Mouse (Mus musculus): ENCODE measurements around the gene Pcyox1. TPM values are rescaled to one million over a fixed set of nuclear protein-coding genes. Genes with fewer than 3 reads are reported as not detected.

Gene Pcyox1
- polyA plus RNA-seq (2014; fragmentation: Illumina TruSeq; extraction: RNeasy Lipid Tissue Mini Kit (QIAGEN cat#74804); ENCODE audit: insufficient read depth, low read depth, low replicate concordance), result 23.8 TPM

GRCm38 (mm10) chr6:86396581-86397256 lies at the start of gene Pcyox1:
Gene Pcyox1 (minus strand): TSS chr6:86397154.

DNA sequence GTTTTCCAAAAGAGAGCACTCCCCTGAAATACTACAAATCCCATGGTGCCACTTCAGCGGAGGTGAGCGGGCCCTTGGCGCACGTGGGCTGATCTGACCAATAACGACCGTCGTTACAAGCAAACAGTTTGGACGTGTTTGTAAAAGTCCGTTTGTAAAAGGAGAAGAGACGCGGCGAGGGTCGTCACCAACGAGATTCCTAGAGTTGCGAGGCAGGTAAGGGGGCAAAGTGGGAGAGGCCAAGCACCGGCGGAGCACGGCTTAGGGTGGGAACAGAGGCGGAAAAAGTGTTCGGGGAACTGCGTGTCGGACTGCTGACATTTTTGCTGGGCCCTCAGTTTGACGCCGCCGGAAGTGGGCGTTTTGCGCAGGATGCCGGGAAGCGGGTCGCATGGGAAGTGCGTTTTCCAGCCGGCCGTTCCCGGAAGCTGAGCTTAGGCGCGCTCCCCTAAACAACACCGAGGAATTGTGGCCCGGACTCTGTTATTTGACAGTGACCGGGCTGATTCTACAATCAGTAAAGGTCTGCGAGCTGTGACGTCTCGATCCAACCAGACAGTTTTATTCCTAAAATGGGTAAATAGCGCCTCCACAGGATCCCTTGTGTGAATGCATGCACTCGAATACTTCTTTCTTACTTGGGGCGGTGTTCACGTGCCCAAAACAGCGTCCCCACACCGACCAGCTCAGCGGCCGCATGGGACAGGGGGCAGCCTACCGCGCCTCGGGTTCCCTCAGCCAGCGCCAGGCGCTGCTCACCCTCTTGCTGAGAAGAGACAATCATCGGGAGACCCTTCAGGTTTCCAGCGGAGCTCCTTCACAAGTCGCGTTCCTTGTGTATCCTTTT lies 41.5 kb upstream of the Pcyox1 start, which contains the start of gene C87436:
TSS of gene C87436 (plus strand) at position 103 of the 847 bp plus-strand sequence.

DNA sequence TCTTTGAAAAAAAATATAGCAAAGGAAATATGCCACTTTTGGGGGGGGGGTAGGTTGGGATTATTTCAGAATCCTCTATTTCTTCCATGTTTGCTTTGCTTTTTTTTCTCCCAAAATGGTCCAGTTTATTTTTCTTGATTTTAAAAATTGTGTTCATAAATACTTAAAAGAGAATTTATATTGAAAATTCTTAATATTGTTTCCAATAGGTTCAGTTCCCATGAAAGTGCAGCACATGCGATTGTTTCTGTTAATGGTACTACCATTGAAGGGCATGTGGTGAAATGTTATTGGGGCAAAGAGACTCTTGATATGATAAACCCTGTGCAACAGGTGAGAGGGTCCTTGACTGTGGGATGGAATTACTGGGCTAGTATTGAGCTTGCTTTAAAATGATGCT lies 29.4 kb upstream of the Pcyox1 start, which contains the start of gene Gm44790:
TSS of gene Gm44790 (plus strand) at position 301 of the 400 bp plus-strand sequence.

DNA sequence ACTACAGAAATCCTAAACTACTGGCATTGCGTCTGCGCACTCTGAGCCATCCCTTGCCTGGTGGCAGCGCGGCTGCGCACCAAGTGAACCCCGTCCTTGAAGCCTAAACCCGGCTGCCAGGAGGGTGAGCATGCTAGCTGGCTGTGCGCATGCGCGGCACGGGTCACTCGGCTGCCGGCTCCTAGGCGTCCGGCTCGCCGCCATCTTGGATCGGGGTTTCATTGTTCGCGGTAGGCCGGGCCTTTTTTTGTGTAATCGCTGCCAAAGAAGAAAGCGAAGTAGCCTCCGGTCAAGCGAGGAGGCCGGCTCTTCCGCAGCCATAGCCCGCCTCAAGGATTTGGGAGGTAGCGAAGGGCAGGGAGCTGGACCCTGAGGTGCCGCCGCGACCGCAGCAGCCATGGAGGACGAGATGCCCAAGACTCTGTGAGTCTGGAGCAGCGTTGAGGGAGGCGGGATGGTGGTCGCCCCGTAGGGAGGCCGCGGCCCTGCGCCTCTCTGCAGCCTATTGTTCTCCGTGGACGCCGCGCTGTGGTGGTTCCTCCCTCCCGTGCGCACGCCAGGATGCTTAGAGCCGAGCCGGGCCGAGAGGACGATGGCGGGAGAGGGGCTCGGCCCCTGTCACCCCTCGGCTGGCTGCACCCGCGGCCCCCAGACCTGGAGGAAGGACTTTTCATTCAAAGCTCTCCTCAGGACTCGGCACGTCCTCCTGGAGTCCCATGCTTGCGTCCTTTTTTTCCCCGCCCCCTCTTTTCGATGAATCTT lies 7.3 kb upstream of the Pcyox1 start, which contains the start of gene Tia1:
TSS of gene Tia1 (plus strand) at position 120 of the 762 bp plus-strand sequence.

DNA sequence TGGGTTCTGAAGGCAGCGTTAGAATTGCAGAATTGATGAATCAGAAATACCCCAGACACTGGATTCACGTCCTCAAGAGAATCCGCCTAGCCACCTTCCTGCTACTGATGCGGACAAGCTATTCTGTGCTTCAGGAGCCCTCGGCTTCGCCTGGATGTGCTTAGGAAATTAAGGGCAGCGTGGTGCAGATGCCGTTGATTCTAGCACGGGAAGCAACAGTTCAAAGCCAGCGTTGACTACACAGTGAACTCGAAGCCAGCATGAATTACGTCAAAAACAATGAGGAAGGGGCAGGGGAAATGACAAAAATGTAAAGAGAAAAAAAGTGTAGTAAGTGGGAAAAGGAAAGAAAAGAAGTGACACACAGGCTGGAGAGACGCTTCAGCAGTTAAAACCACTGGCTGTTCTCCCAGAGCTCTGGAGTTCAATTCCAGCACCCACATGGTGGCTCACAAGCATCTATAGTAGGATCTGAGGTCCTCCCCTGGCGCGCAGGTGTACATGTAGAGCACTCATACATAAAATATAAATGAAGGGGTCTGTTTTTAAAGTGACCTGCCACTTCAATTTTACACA lies 26.1 kb downstream of the Pcyox1 start, which contains the start of gene Snrpg:
TSS of gene Snrpg (plus strand) at position 541 of the 576 bp plus-strand sequence.

DNA sequence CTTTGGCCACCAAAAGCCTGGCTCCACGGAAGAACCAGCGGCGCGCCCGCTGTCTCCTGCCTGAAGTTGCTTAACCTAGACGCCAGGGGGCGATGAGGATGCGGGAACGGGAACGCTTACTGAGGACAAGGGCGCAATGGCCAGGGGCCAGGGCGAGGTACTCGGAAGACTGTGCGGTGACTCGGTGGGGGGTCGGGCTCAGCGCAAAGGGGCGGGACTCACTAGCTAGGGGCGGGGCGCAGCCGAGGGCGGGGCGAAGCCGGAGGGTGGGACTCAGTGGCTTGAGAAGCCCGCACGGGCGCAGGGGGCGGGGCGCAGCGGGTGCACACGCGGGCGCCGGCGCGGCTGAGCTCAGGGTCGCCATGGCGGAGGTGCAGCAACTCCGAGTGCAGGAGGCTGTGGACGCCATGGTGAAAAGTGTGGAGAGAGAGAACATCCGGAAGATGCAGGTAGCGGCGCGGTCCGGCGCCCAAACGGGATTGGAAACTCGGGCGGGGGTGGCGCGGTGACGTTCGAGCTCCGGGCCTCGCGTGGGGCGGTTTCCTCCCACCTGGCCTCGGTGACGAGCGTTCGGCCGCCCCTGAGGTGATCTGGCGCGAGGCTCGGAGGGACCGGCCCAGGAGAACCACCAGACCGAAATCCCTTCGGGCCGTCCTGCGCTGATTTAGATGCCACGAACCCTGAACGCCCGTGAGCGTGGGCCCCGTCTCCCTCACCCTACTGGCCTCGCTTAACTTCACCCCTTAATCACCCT lies 31.4 kb downstream of the Pcyox1 start, which contains the start of gene Fam136a:
TSS of gene Fam136a (plus strand) at position 276 of the 754 bp plus-strand sequence.

Other genes starting within 250 kb of the Pcyox1 start
- gene Tgfa, start 201.9 kb downstream of the Pcyox1 start, polyA plus RNA-seq (2014; fragmentation: Illumina TruSeq; extraction: RNeasy Lipid Tissue Mini Kit (QIAGEN cat#74804); ENCODE audit: insufficient read depth, low read depth, low replicate concordance), result 6.1 TPM
- gene Fam136a, start 31.5 kb downstream of the Pcyox1 start, polyA plus RNA-seq (2014; fragmentation: Illumina TruSeq; extraction: RNeasy Lipid Tissue Mini Kit (QIAGEN cat#74804); ENCODE audit: insufficient read depth, low read depth, low replicate concordance), result 23.1 TPM
- gene Snrpg, start 25.9 kb downstream of the Pcyox1 start, polyA plus RNA-seq (2014; fragmentation: Illumina TruSeq; extraction: RNeasy Lipid Tissue Mini Kit (QIAGEN cat#74804); ENCODE audit: insufficient read depth, low read depth, low replicate concordance), result 159 TPM
- 11.2 TPM for gene Tia1, start 7.1 kb upstream of the Pcyox1 start, polyA plus RNA-seq (2014; fragmentation: Illumina TruSeq; extraction: RNeasy Lipid Tissue Mini Kit (QIAGEN cat#74804); ENCODE audit: insufficient read depth, low read depth, low replicate concordance)
- not detected for gene Gm44790, start 29.5 kb upstream of the Pcyox1 start, polyA plus RNA-seq (2014; fragmentation: Illumina TruSeq; extraction: RNeasy Lipid Tissue Mini Kit (QIAGEN cat#74804); ENCODE audit: insufficient read depth, low read depth, low replicate concordance)
- 12.6 TPM for gene C87436, start 41.2 kb upstream of the Pcyox1 start, polyA plus RNA-seq (2014; fragmentation: Illumina TruSeq; extraction: RNeasy Lipid Tissue Mini Kit (QIAGEN cat#74804); ENCODE audit: insufficient read depth, low read depth, low replicate concordance)
- gene Pcbp1, start 129.2 kb upstream of the Pcyox1 start, polyA plus RNA-seq (2014; fragmentation: Illumina TruSeq; extraction: RNeasy Lipid Tissue Mini Kit (QIAGEN cat#74804); ENCODE audit: insufficient read depth, low read depth, low replicate concordance), result 123 TPM
- 1.9 TPM for gene Asprv1, start 231.0 kb upstream of the Pcyox1 start, polyA plus RNA-seq (2014; fragmentation: Illumina TruSeq; extraction: RNeasy Lipid Tissue Mini Kit (QIAGEN cat#74804); ENCODE audit: insufficient read depth, low read depth, low replicate concordance)

Measured in lung, adult 10 weeks (tissue).